Mouse (Mus musculus) right cerebral cortex, postnatal 14 days (tissue): ENCODE measurements around the gene Wdhd1.
"Not testable (repeated sequence)": the region's sequence is repeated elsewhere in the genome, so short reads cannot be mapped to it uniquely, and the experiment has no call there.

ENCODE experiments used
- DNase-seq: peaks from one replicate; pipeline ENCODE4 v3.0.0; 2022

The Wdhd1 gene

DNA sequence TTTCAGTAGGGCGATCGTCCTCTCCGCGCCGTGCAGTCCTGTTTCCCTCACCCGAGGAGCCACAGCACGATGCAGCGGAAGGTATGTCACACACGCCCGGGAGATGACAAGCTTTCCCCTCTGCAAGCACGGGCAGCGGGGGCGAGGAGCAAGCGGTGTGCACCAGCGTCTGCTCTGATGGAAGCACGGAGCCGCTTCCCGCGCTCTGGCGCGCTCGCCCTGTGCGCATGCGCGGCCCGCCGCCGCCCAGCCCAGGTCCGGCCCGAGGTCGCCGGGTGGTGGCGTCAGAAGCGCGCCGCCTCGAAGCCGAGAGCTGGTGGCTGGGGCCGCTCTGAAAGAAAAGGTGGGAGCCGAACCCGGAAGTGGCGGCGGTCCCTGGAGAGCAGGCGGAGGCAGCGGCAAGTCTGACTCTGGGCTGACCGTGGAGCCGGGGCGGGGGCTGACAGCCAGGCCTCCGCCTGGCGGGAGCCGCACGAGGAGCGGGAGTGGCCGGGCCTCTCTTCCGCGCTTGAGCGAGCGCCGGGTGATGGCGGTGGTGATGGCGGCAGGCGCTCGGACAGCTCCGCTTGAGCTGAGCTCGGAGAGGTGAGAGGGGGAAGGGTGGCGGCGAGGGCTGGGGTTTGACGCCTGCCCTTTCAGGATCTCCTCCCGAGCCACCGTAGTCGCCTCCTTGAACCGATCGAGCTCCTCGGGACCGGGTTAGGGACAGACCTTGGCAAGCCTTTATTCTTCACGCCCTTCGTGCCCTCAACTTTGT is at the start of gene Wdhd1, which contains the start of gene Socs4:
Gene Wdhd1 (minus strand): TSS at position 221 of the 757 bp plus-strand sequence.
Gene Socs4 (plus strand): TSS at position 295 of the 757 bp plus-strand sequence.
- peak; percentile 93 for DNase-seq

DNA sequence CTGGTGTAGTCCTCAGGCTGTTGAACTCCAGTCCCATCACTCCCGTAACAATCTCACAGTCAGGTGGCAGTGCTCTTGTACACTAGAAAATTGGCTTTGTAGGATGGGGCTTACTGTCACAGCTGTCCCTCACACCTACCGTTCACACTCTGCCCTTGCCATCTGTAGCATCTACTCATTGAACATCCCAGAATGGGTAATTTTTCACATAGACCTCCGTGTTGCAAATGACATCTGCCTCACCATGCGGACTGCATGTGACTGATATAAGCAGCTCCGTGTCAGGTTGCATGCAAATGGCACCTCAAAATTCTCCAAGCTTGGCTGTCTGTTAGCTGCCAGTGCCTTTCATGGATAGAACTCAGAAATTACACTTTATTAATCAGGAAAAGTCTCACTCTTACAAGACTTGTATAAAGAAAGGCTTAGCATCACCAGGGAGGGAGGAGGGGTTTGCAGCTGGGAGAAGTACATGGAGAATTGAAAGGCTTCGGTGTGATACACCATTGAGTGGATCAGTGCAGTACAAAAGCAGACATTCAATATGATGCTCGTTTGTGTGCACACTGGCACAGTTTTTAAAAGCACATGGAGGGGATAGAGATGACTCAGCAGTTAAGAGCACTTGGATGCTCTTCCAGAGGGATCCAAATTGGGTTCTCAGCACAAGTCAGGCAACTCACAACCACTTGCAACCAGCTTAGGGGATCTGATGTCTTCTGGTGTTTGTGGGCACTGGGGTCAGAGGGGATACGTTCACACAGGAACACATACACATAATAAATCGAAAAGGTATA is 49.5 kb upstream of the Wdhd1 start:
- no peak for DNase-seq

DNA sequence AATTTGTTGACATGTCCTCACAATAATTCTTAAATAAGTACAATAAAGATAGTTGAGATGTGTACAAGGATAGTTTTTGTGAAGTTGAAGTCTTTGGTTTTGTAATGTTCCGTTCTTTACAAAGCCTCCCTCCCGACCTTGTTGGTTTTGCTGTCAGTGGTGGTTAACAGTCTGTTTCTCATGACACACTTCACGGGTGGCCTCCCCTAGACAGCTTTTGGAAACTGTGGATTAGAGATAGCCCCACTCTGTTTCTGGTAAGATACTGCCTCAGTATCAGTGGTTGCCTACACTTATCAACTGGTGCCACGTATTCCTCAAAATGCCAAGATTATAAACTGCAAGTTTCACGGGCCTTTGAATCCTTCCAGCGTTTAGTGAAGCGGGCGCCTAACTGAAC is 44.9 kb upstream of the Wdhd1 start:
- not testable (repeated sequence) for DNase-seq

DNA sequence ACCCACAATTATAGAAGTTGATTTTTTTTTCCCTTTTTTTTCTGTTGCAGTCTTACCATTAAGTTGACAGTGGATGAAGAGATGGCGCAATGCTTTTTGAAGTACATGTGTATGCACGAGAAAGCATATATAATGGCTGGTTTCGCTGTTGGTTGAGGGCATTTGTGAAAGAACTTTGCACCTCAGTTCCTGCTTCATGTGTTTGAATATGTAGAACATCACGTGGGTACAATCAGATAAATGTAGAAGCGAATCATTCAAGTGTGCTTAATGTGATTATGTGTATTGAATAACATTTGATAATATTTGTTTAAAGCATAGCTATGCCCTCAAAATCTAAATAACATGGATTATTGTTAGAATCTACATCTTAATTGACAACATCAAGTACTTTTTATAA is 42.7 kb upstream of the Wdhd1 start:
- no peak for DNase-seq

DNA sequence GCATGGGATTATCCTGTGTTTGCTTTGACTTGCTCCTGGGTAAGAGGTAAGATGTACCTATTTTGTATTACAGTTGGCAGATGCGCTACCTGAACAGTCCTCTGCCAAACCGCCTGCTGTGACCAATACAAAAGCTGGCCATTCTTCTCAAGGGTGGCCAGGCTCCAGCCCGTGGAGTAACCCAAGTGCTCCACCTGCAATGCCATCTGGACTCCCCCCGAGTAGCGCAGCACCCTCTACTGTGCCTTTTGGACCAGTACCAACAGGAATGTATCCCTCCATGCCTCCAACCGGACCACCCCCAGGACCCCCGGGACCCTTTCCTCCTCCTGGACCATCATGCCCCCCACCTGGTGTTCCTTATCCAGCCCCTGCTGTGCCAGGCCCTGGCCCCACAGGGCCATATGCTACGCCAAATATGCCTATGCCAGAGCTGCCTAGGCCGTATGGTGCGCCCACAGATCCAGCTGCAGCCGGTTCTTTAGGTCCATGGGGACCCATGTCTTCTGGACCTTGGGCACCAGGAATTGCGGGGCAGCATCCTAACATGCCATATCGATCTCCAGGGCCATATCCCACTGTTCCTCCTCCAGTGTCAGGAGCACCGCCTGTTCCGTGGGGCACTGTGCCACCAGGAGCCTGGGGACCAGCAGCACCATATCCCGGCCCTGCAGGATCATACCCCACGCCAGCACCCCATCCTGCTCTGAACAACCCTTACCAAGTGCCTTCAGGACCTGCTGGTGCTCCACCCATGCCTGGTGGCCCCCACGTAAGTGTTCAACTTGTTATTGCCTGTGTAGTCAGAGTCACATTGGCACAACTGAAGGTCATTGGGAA is 33.9 kb upstream of the Wdhd1 start:
- DNase-seq: no peak

DNA sequence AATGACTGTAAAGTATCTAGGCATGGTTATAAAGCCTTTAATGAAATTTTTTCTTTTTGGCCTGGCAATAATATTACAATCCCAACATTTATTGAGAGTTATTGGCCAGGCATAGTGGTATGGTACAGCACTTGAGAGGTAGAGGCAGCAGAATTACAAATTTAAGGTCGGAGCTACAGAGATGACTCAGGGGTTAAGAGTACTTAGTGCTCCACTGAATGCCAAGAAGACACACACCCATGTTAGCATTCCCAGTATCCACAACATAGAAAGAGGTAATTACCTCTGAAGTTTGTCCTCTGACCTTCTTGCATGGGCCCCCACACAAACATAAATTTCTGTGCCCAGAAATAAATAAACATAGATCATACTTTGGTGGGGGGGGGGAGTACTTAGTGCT is 32.4 kb upstream of the Wdhd1 start:
- no peak for DNase-seq

DNA sequence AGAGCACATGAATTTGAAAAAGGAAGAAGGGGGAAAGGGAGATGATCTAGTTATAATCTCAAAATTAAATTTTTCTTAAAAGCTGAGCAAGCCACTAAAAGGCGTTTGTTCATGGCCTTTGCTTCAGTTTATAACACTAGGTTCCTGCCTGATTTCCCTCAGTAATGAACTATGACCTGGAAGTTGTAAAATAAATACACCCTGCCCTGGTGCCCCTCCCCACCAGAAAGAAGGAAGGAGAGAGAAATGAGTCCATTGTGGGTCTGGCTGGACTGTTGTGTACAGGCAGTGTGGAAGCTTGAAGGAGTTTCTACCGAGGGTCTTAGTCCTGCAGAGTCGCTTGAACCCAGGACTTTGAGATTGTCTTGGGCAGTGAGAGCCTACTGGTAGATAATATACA is 31.0 kb upstream of the Wdhd1 start:
- DNase-seq: no peak

DNA sequence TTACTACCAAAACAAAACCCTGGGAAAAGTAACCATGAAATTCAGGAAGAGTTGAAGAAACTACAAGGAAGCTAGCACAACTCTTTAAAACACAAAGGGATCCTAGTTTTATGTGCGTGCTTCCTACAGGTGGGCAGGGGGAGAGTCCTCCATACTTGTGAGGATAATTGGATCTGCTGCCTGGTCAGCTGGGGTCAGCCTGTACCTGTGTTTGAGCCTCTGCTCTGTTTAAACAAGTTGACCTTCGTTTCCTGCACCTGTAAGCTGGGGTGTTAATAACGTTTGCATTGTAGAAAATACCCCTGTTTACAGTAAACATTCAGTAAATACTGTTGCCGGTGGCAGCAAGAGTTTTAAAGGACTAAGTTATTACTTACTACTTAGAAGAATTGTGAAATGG is 29.3 kb upstream of the Wdhd1 start:
- DNase-seq: no peak

DNA sequence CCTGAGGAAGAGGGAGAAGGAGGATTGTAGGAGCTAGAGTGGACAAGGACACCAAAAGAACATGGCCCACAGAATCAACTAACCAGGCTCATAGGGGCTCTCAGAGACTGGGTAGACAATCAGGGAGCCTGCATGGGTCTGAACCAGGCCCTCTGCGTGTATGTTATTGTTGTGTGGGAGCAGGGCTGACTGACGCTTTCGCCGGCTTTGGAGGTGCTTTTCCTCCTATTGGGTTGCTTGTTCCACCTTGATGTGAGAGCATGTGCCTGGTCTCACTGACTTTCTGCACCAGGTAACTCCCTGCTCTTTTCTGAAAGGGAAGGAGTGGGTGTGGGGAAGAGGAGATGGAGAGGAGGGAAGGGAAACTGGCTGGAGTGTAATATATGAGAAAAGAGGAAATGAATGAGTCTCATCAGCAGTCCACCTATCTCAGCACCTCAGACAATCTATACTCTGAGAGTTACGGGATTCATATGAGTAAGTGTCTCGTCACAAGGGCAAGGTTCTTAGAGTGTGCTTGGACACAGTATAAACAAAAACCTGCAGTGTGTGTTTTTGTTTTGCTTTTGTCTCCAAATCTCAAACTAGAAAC is 28.3 kb upstream of the Wdhd1 start:
- no peak for DNase-seq

DNA sequence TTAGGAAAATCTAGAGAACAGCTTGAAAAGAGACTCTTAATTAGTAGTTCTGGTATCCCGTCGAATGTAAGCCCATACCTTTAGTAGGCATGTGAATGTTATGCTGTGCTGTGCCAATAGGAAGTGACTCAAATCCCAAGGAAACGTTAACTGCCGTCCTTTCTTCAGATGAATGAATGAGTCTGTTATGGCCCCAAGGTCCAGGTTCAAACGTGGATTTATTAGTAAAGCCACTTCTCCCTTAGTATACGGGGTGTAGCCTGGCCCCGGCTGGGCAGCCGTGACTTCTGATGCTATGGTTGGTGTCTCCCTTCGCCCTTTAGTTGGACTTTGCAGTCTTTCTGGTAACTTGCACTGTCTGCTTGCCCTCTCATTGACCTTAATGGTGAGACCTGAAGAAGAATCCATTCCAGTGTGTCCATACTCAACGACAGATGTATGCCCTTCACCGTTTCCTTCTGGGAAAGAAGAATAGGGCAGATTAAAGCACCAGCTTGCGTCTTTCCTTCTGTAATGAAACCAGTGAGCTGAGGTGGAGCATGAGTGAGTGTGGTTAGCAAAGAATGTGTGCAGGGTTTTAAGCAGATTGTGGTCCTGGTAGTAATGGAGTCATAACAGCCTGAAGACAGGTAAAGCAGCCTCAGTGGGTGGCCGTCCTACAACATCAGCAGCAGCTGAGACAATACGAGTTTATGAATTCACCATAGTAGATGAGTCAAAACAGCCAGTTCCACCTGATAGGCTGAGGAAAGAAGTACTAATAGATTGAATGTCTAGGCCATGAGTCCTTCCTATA is 26.4 kb upstream of the Wdhd1 start:
- DNase-seq: no peak

DNA sequence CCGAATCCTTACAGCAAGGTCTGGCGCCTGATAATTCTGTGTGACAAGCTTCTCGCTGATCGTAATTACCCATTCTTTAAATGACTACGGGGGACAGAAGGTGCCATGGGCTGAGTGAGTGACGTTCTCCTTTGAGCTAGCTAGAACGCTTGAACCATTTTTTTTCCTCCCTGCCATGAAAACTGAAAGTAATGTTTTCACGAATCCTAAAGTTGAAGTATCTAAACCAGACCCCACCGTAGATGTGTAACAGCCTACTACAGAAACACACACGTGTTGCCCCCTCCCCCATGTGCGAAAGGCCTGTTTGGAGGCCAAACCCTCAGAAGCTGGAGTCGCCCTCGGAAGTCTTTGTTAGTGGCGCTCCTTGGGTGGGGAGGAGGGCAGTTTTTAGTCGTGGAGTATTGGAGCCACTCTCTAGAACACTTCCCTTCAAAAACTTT is 22.2 kb upstream of the Wdhd1 start:
- DNase-seq: peak; percentile 11

DNA sequence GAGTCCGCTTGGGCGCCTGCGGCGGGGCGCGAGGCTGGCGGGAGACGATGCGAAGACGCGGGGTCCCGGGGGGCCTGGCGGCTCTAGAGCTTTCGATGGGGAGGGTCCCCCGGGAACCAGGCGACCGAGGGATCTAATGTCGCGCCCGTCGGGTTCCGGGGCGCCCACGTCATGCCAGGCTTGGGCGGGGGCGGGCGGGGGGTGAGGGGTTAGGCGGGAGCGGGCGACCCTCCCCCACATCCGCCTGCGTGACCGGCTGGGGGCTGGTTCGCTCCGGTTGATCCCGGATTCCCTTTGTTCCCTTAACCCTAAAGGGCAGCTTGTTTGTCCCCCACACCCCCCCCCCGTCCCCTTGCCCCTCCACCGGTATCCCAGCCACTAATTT is 21.7 kb upstream of the Wdhd1 start:
- no peak for DNase-seq

DNA sequence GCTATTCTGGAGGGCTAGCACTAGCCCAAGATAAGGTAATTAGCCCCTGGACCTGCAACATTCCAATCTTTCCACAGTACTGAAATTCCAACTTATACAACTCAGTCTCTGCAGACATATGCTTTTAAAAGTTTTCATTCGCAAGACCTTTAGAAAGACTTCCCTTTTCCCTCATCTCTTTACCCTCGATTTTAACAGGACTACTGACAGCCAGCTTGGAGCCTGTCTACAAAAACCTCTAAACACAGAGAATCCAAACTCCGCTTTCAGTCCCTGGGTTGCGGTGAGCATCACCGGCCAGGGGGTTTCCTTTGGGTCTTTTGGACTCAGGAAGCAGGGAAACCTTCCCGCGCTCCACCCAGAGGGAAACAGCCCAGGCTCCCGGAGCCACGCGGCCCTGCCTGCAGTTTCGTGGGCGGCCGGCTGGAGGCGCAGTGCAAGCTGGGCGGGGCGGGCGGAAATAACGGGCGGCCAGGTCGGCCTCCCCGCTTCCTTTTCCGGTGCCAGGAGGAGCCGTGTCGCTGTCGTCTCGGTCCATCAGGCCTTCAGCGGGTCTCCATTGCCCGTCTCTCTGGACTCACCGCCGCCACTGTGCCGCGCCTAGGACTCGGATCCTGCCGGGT is 21.2 kb upstream of the Wdhd1 start, which contains the start of gene Mapk1ip1l:
Gene Mapk1ip1l (plus strand): TSS at position 482 of the 623 bp plus-strand sequence.
- peak; percentile 91 for DNase-seq

DNA sequence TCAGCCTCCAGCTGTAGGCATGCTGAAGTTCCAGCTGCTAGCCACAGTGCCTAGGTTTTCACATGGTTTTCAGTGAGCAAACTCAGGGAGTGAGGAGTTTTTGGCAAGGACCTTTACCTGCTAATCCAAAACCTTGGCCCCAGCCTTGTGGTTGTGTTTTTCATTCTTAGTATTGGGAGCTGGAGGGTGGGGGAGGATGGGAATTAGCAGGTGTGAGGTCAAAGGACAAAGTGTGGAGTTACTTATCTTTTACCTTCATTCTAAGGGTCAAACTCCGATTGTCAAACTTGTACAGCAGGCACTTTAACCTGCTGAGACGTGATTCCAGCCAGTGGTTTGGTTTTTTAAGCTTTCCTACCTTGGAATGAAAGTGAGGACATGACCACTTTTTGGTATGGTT is 19.6 kb upstream of the Wdhd1 start:
- no peak for DNase-seq

DNA sequence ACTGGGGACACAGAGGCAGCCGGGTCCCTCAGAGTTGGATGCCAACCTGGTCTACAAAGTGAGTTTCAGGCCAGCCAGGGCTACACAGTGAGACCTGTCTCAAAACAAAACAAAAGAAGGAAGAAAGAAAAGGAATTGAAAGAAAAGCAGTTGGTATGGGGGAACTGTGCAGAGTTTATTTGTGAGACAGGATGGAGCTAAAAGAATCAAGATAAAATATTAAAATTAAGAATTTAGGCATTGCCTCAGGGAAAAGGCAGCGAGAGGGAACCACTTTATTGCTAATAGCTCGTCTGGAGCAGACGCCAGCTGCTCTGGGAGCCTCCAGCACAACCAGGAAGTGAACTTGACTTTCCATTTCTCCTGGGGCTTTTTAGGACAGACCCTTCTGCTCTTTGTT is 17.5 kb upstream of the Wdhd1 start:
- DNase-seq: no peak

DNA sequence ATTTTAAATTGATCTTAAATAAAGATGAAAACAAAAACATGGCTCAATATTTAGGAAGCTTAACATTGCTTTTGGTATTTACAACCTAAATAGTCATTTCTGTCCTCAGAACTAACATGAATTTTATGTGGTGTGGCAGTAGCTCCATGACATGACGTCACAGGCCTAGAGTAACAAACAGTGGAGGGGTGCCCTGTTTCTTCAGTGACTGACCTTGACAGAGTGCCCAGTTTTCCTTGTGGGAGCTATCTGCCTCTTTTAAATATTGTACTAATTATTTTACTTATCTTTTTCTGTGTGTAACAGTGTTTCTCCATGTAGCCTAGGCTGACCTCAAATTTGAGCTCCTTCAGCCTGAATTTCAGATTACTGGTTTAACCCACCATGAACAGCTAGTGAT is 15.1 kb upstream of the Wdhd1 start:
- no peak for DNase-seq

DNA sequence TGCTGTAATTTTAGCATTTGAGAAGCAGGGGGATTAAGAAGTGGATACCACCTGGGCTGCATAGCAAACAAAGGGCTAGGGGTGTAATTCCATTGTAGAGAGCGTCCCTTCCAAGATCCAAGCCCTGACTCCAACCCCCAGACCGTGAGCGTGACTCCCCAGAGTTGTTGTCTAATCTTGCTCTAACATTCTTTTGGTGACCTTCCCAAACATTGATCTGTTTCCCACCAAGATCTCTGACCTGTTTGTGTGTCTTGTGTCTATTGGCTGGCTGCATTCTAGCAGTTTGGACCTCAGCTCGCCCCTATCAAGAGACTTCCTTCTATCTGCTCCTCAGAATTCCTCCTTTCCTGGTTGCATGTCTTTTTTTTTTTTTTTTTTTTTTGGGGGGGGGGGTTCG is 10.4 kb upstream of the Wdhd1 start:
- DNase-seq: no peak

DNA sequence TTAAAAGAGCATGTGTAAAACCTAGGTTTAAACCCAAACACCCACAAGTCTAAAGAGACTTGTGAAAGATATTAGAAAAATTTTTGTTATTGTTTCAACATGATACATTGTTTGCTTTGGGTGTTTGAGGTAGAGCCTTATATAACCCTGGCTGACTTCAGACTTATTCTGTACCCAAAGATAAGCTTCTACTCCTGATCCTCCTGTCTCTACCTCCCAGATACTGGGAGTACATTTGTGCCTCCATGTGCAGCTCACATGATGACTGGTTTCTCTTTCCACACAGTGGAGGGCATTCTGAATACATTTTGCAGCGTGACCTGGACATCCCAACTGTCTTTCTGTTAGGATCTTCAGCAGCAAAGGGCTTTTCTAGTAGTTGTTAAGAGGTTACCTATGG is 9.6 kb upstream of the Wdhd1 start:
- DNase-seq: no peak

DNA sequence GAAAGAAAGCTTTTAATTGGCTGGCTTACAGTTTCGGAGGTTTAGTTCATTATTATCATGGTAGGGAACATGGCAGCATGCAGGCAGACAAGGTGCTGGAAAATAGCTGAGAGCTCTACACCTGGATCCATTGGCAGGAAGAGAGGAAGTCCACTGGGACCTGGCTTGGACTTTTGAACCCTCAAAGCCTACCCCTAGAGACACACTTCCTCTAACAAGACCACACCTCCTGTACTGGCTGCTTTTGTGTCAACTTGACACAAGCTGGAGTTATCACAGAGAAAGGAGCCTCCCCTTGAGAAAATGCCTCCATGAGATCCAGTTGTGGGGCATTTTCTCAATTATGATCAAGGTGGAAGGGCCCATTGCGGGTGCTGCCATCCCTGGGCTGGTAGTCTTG is 8.6 kb upstream of the Wdhd1 start:
- DNase-seq: no peak

DNA sequence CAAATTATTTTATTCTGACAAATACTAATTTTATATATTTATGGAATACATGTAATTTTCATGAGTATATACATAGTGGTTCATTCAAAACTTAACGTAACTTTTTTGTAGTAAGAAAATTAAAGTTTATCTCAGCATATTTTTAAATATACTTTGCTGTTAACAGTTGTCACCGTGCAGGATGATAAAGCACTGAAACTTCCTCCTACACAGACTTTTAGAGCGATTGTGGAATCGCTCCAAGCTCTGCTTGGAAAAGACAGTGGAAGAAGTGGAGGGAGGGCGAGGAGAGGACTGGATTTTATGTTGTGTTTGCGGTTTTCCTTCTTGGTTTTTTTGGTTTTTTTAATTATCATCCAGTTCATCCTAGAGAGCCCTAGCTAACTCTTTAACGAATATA is 6.9 kb upstream of the Wdhd1 start:
- no peak for DNase-seq

DNA sequence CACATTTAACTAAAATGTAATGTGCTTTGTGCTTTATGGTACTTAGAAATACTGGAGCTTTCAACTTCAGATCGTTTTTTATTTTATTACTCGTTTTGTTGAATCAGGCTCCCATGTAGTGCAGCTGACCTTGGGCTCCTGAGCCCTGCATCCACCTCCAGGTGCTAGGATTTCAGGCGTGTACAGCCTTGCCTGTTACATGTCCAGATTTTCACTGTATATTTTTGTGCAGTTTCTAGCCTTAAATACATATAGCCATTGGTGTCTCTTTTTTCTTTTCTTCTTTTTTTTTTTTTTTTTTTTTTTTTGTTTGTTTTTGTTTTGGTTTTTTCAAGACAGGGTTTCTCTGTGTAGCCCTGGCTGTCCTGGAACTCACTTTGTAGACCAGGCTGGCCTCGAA is 4.9 kb upstream of the Wdhd1 start:
- DNase-seq: no peak

DNA sequence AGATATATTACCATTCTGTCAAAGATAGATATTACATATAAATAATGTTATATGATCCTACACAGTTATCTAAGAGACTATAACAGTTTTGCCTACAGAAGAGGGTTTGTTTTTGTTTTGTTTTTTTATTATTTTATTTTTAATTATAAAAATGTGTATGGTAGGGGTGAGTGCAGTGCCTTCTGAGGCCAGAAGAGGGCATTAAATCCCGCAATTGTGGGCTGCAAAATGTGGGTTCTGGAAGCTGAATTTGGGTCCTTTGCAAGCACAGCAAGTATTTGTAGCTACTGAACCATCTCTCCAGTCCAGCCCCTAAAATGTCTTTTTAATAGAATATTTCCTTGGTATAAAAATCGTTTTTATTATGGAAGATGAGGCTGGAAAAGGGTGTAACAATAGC is 2.4 kb upstream of the Wdhd1 start:
- no peak for DNase-seq
